Mouse (Mus musculus): ENCODE measurements around the gene Larp1. TPM values are rescaled to one million over a fixed set of nuclear protein-coding genes. Genes with fewer than 3 reads are reported as not detected.
A peak's percentile ranks its signal among the peaks of the same experiment; 100 is the strongest.

Gene Larp1
- total and polyA plus RNA-seq, 3 experiments = 73.9 to 2,325 (median 201) TPM

DNA sequence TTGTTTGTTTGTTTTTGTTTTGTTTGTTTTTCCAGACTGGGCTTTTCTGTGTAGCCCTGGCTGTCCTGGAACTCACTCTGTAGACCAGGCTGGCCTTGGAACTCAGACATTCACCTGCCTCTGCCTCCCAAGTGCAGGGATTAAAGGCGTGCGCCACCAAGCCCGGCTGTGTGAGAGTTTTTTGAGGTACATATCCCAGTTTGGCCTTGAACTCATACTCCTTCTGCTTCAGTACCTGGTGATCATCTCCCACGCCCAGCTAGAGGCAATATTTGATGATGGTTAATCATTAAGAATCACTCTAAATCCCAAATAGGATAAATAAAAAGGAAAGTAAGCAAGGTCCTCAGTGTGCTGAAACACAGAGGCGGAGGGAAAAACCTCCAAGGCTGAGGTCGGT, 22.8 kb upstream of the Larp1 start:
- Histone ChIP-seq H3K4me3 (ENCODE audit: control insufficient read depth in 1 of 2, insufficient read depth in 1 of 2, low read depth in 2 of 2, low read length in 2 of 2) (no peak overlapping the region), H3K27me3 (ENCODE audit: control insufficient read depth in 1 of 2, insufficient read depth in 2 of 2, low read length in 2 of 2) (peaks cover 4 to 9% of the 10 kb centered on the region in 2 experiments), H3K27ac (ENCODE audit: control insufficient read depth, low read depth, low read length) (no peak overlapping the region), H3K9me3 (replicated peaks; ENCODE audit: insufficient read depth, low read length) (no peaks in the 10 kb centered on the region), H3K9ac (ENCODE audit: control insufficient read depth, low read depth, low read length, poor library complexity, severe bottlenecking) (no peak overlapping the region), H3K79me2 (ENCODE audit: control insufficient read depth, insufficient read depth, low read length, poor library complexity) (no peaks in the 10 kb centered on the region), H3K36me3 (ENCODE audit: control insufficient read depth in 1 of 2, insufficient read depth in 2 of 2, low read length in 2 of 2) (peaks cover 0 to 9% of the 10 kb centered on the region in 2 experiments; a peak in 2 of 4 replicates), H3K4me1 (ENCODE audit: control insufficient read depth in 1 of 2, insufficient read depth in 2 of 2, low read length in 2 of 2) (peaks cover 8 to 11% of the 10 kb centered on the region in 2 experiments)
- TF ChIP-seq POLR2AphosphoS2 (IDR thresholded peaks at IDR 0.05; ENCODE audit: low read length) (no peak), ELF1 (IDR thresholded peaks at IDR 0.05; ENCODE audit: low read depth, low read length) (no peak), ZNF384 (IDR thresholded peaks at IDR 0.05; ENCODE audit: low read depth, low read length) (no peak), MXI1 (IDR thresholded peaks at IDR 0.05; ENCODE audit: low read depth, low read length) (no peak), RCOR1 (IDR thresholded peaks at IDR 0.05; ENCODE audit: low read depth, low read length) (no peak), E2F4 (IDR thresholded peaks at IDR 0.05; ENCODE audit: borderline replicate concordance, low read depth, low read length) (no peak)
- no peak for DNase-seq (ENCODE audit: low read depth, low spot score)

DNA sequence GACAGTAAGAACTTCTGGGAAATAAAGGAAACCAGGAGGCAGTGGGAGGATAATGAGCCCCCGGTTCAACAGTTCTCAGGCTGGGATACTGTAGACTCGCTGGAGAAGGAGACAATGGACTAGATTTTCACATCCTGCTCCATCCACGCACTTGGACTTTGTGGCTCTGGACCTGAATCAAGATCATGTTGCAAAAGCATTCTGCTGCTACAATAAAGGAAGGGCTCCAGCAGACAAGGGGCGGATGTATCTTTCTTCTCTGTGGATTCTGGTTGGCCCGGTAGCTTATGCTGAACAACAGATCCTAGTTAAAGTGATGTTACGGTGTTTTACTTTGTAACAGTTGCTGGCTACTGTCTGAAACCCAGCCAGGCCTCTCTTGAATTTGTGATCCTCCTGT, 22.4 kb upstream of the Larp1 start:
- no peak overlapping the region for H3K27ac ChIP-seq (ENCODE audit: control insufficient read depth, low read depth, low read length)

DNA sequence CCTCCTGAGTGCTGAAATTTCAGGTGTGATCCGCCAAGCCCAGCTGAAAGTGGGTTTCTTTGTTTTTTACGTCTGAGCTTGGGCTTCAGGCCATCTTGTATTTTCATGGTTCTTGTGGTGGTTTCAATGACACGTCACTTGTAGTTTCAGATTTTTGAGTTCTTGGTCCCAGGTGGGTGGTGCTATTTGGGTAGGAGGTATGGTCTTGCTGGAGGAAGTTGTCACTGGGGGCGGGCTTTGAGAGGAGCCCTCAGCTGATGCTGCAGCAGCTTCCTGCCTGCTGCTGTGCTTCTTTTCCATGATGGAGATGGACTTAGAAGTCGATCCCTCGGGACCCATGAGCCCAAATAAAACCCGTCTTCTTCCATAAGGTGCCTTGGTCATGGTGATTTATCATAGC, 22.0 kb upstream of the Larp1 start:
- no peaks in the 10 kb centered on the region for H3K9me3 ChIP-seq (replicated peaks; ENCODE audit: insufficient read depth, low read length)
- H3K79me2 ChIP-seq (ENCODE audit: control insufficient read depth, insufficient read depth, low read length, poor library complexity) = no peaks in the 10 kb centered on the region
- H3K9ac ChIP-seq (ENCODE audit: control insufficient read depth, low read depth, low read length, poor library complexity, severe bottlenecking) = no peak overlapping the region
- DNase-seq (ENCODE audit: low read depth, low spot score) = peak; percentile 46
- H3K4me1 ChIP-seq (ENCODE audit: control insufficient read depth in 1 of 2, insufficient read depth in 2 of 2, low read length in 2 of 2) = peaks cover 8 to 11% of the 10 kb centered on the region in 2 experiments
- H3K4me3 ChIP-seq (ENCODE audit: control insufficient read depth in 1 of 2, insufficient read depth in 1 of 2, low read depth in 2 of 2, low read length in 2 of 2) = no peak overlapping the region
- H3K27me3 ChIP-seq (ENCODE audit: control insufficient read depth in 1 of 2, insufficient read depth in 2 of 2, low read length in 2 of 2) = peaks cover 2 to 7% of the 10 kb centered on the region in 2 experiments; a peak in 3 of 4 replicates
- TF ChIP-seq RCOR1 (IDR thresholded peaks at IDR 0.05; ENCODE audit: low read depth, low read length) = no peak
- no peak for TF ChIP-seq USF2 (IDR thresholded peaks at IDR 0.05; ENCODE audit: borderline replicate concordance in 1 of 2, insufficient read depth in 1 of 2, low read depth in 1 of 2, low read length in 2 of 2)
- no peak for TF ChIP-seq CHD1 (IDR thresholded peaks at IDR 0.05; ENCODE audit: low read depth, low read length)
- TF ChIP-seq CTCF (IDR thresholded peaks at IDR 0.05 in 2 of 3, conservative IDR thresholded peaks at IDR 0.05 in 1 of 3; ENCODE audit: control insufficient read depth in 1 of 3, insufficient read depth in 1 of 3, low read depth in 2 of 3, low read length in 3 of 3, poor library complexity in 1 of 3, severe bottlenecking in 1 of 3) = no peak
- TF ChIP-seq CHD2 (IDR thresholded peaks at IDR 0.05; ENCODE audit: low read length) = no peak
- TF ChIP-seq TCF12 (IDR thresholded peaks at IDR 0.05; ENCODE audit: low read depth, low read length) = no peak
- TF ChIP-seq ELF1 (IDR thresholded peaks at IDR 0.05; ENCODE audit: low read depth, low read length) = no peak
- TF ChIP-seq MEF2A (IDR thresholded peaks at IDR 0.05; ENCODE audit: extremely low read depth, insufficient replicate concordance, low read depth, low read length, poor library complexity, severe bottlenecking) = no peak
- no peak for TF ChIP-seq MYB (IDR thresholded peaks at IDR 0.05; ENCODE audit: low read depth, low read length)
- TF ChIP-seq NRF1 (IDR thresholded peaks at IDR 0.05; ENCODE audit: insufficient read depth, low read depth, low read length, poor library complexity, severe bottlenecking) = no peak
- H3K27ac ChIP-seq (ENCODE audit: control insufficient read depth, low read depth, low read length) = no peak overlapping the region
- H3K36me3 ChIP-seq (ENCODE audit: control insufficient read depth in 1 of 2, insufficient read depth in 2 of 2, low read length in 2 of 2) = peaks cover 0 to 9% of the 10 kb centered on the region in 2 experiments; a peak in 2 of 4 replicates

More for the DNA sequence above, 22.4 kb upstream of the Larp1 start:
- Histone ChIP-seq H3K9me3 (replicated peaks; ENCODE audit: insufficient read depth, low read length) (no peaks in the 10 kb centered on the region), H3K9ac (ENCODE audit: control insufficient read depth, low read depth, low read length, poor library complexity, severe bottlenecking) (no peak overlapping the region), H3K36me3 (ENCODE audit: control insufficient read depth in 1 of 2, insufficient read depth in 2 of 2, low read length in 2 of 2) (peaks cover 0 to 9% of the 10 kb centered on the region in 2 experiments; a peak in 2 of 4 replicates), H3K4me1 (ENCODE audit: control insufficient read depth in 1 of 2, insufficient read depth in 2 of 2, low read length in 2 of 2) (peaks cover 8 to 11% of the 10 kb centered on the region in 2 experiments), H3K79me2 (ENCODE audit: control insufficient read depth, insufficient read depth, low read length, poor library complexity) (no peaks in the 10 kb centered on the region), H3K27me3 (ENCODE audit: control insufficient read depth in 1 of 2, insufficient read depth in 2 of 2, low read length in 2 of 2) (peaks cover 3 to 10% of the 10 kb centered on the region in 2 experiments), H3K4me3 (ENCODE audit: control insufficient read depth in 1 of 2, insufficient read depth in 1 of 2, low read depth in 2 of 2, low read length in 2 of 2) (no peak overlapping the region)
- TF ChIP-seq ZMIZ1 (IDR thresholded peaks at IDR 0.05; ENCODE audit: low read depth, low read length) (no peak), EP300 (IDR thresholded peaks at IDR 0.05; ENCODE audit: low read depth in 1 of 2, low read length in 2 of 2) (no peak), POLR2AphosphoS2 (IDR thresholded peaks at IDR 0.05; ENCODE audit: low read length) (no peak), USF1 (IDR thresholded peaks at IDR 0.05; ENCODE audit: low read depth, low read length) (no peak), POLR2A (IDR thresholded peaks at IDR 0.05; ENCODE audit: control insufficient read depth in 1 of 2, insufficient read depth in 1 of 2, low read depth in 1 of 2, low read length in 2 of 2, poor library complexity in 1 of 2) (no peak), TBP (IDR thresholded peaks at IDR 0.05; ENCODE audit: low read depth, low read length) (no peak), POLR2AphosphoS5 (IDR thresholded peaks at IDR 0.05; ENCODE audit: borderline replicate concordance, low read depth, low read length) (no peak), ZC3H11A (IDR thresholded peaks at IDR 0.05; ENCODE audit: low read depth, low read length) (no peak)
- DNase-seq (ENCODE audit: low read depth, low spot score) = no peak
